Mouse (Mus musculus) heart, adult 2 months (tissue): Measurements from ENCODE around the gene Rpa3.

ENCODE experiments used
- CTCF ChIP-seq: fragments of 200-600 bp; IDR thresholded peaks from 2 replicates; pipeline ENCODE4 v1.8.1; 2022; ENCODE audit warnings: antibody characterized with exemption, mild to moderate bottlenecking, moderate library complexity
- EP300 ChIP-seq: fragments of 200-500 bp; IDR thresholded peaks from 2 replicates; pipeline ENCODE4 v1.6.1; 2011; ENCODE audit warnings: low read depth, low read length, control low read depth; ENCODE audit not compliant: insufficient read depth

DNA sequence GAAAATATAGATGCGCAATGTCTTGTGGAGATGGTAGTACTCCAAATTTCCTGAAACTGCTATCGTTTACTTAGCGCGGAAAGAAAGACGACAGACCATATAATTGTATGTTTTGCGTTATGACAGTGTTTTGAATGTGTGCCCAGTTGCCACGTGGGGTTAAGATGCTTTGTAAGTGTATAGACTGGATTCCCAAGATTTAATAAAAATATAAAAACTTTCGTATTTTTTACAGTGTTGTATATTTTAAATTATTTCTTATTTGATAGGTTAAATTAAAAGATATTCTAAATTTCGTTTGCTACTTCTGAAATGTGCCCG is 49.1 kb downstream of the Rpa3 start:
- TF ChIP-seq CTCF, result no peak
- TF ChIP-seq EP300, result no peak
